Mouse (Mus musculus) E14TG2a.4 (cell line): ENCODE results near the gene Rin2.

Experiments
- CTCF ChIP-seq: conservative IDR thresholded peaks from 2 replicates; pipeline ENCODE4 v1.5.1; 2014; ENCODE audit warnings: low read length
- POU5F1 ChIP-seq: IDR thresholded peaks from 2 replicates; pipeline ENCODE4 v1.6.1; 2014; ENCODE audit warnings: low read length, borderline replicate concordance

GRCm38 (mm10) chr2:145824749-145825148, 149.7 kb downstream of the Rin2 start:
- no peak for TF ChIP-seq CTCF
- TF ChIP-seq POU5F1 = no peak
